Mouse (Mus musculus) cerebellum, adult 2 months (tissue): ENCODE data around the gene Ghrhr. TPM values are rescaled to one million over a fixed set of nuclear protein-coding genes. Genes with fewer than 3 reads are reported as not detected.
A peak's percentile ranks its signal among the peaks of the same experiment; 100 is the strongest.

Source experiments
- DNase-seq, 2 experiments: peaks; one replicate each; pipeline ENCODE4 v3.0.0; 2021
- H3K27ac ChIP-seq: fragments of 200-500 bp; 2 replicates; pipeline ENCODE4 v1.5.1; 2012; ENCODE audit warnings: low read length, control low read depth, inconsistent platforms; ENCODE audit not compliant: insufficient read depth
- H3K27me3 ChIP-seq: fragments of 200-500 bp; 2 replicates; pipeline ENCODE4 v1.6.1; 2012; ENCODE audit warnings: inconsistent platforms, mild to moderate bottlenecking, low read length, moderate library complexity; ENCODE audit not compliant: control insufficient read depth, insufficient read depth
- H3K4me1 ChIP-seq: fragments of 200-500 bp; 2 replicates; pipeline ENCODE4 v1.6.1; 2011; ENCODE audit warnings: low read length; ENCODE audit not compliant: control insufficient read depth, insufficient read depth
- H3K4me3 ChIP-seq: fragments of 200-500 bp; replicated peaks from 2 replicates; pipeline ENCODE3; 2011; ENCODE audit warnings: mild to moderate bottlenecking, low read depth, low read length, control low read depth; ENCODE audit not compliant: insufficient read depth
- CTCF ChIP-seq: fragments of 200-500 bp; IDR thresholded peaks from 2 replicates; pipeline ENCODE4 v1.5.1; 2011; ENCODE audit warnings: low read depth, mild to moderate bottlenecking, control low read depth, low read length, moderate library complexity, borderline replicate concordance; ENCODE audit not compliant: insufficient read depth
- POLR2A ChIP-seq: fragments of 200-500 bp; IDR thresholded peaks from 2 replicates; pipeline ENCODE4 v1.6.1; 2011; ENCODE audit warnings: low read length, control low read depth, borderline replicate concordance; ENCODE audit not compliant: insufficient read depth
- WGBS: fragments of 180-500 bp; shearing (Covaris S2); methylation state at CpG from one replicate; pipeline ENCODE4 v1.1.7; 2018; 5-methylcytosine and 5-hydroxymethylcytosine counted together
- polyA plus RNA-seq: library from polyadenylated mRNA; depleted of rRNA; stranded (reverse); fragments of >200 nt; gene quantifications from 2 replicates; pipeline ENCODE4 v1.2.3, GENCODE M21; 2012; rRNA removed

Ghrhr gene
- polyA plus RNA-seq, 1 experiment = not detected

DNA sequence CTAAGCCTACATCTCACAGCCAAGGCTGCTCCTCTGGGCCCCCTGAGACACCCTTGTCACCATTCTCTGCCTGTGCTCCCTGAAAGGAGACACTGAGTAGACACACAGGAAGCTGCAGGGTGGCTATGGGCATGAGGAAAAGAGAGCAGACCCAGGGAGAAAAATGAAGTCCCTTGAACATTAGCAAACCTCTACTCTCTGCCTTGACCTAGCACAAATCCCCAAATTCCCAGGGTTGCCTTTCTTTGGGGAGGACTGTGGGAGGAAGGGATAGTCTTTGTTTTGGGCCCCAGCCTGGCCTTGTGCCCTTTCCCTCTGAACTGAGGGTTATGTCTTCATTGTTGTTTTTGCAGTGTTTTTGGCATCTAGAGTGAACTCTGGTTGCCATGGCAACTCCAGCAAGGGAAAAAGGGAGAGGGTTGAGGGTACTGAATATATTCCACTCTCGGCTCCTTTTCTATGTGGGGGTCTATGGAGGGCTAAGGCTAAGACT lies 44.8 kb downstream of the Ghrhr start:
- DNase-seq = no peak
- TF ChIP-seq CTCF (no peak), POLR2A (no peak)
- no peak overlapping the region for H3K27ac ChIP-seq
- H3K4me3 ChIP-seq = no peak overlapping the region
- WGBS = 62% methylated on average over 1 of the region's 1 CpGs
- no peaks in the 10 kb centered on the region for H3K27me3 ChIP-seq
- H3K4me1 ChIP-seq = peaks cover 31% of the 10 kb centered on the region

DNA sequence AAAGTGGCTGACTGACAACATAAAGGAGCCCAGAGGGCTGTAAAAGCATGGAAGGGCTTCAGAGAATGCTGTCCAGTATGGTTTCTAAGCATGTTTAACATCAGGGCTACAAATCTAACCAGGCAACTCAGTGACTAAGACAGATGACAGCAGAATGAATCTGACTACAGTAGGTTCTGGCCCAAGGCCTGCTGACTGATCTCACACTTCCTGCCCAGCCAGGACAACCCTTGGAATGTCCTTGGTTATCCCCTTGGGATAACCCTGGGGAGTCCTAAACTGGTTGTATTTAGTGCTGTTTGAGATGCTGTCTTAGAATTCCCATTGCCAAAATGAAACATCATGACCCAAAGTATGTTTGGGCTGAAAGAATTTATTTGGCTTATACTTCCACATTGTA lies 56.0 kb downstream of the Ghrhr start:
- H3K4me3 ChIP-seq = no peak overlapping the region
- no peak for TF ChIP-seq CTCF
- TF ChIP-seq POLR2A = no peak
- H3K27me3 ChIP-seq = no peaks in the 10 kb centered on the region
- peaks cover 10% of the 10 kb centered on the region for H3K4me1 ChIP-seq
- no peak overlapping the region for H3K27ac ChIP-seq
- DNase-seq = no peak

DNA sequence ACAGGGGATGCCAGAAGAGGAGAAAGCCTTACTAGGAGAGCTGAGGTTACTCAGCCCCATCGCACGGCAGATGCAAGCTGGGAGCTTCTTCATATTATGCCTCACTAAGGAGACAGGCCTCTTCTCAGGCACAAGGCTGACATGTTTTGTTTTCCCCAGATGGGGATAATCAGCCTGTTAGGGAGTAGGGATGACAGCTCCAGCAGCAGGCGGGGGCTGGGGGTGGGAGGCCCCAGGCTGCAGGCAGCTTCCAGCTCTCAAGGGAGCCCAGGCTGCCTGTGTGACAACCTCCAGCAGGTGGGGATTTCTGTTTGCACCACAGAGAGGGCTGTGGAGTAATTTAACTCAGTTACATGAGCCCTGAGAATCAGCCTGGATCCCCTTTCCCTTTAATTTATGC lies 58.3 kb downstream of the Ghrhr start:
- WGBS = 85% methylated on average over 3 of the region's 3 CpGs
- DNase-seq = no peak
- Histone ChIP-seq H3K4me3 (no peak overlapping the region), H3K27ac (no peak overlapping the region), H3K27me3 (no peaks in the 10 kb centered on the region), H3K4me1 (peaks cover 10% of the 10 kb centered on the region)
- no peak for TF ChIP-seq POLR2A
- no peak for TF ChIP-seq CTCF

DNA sequence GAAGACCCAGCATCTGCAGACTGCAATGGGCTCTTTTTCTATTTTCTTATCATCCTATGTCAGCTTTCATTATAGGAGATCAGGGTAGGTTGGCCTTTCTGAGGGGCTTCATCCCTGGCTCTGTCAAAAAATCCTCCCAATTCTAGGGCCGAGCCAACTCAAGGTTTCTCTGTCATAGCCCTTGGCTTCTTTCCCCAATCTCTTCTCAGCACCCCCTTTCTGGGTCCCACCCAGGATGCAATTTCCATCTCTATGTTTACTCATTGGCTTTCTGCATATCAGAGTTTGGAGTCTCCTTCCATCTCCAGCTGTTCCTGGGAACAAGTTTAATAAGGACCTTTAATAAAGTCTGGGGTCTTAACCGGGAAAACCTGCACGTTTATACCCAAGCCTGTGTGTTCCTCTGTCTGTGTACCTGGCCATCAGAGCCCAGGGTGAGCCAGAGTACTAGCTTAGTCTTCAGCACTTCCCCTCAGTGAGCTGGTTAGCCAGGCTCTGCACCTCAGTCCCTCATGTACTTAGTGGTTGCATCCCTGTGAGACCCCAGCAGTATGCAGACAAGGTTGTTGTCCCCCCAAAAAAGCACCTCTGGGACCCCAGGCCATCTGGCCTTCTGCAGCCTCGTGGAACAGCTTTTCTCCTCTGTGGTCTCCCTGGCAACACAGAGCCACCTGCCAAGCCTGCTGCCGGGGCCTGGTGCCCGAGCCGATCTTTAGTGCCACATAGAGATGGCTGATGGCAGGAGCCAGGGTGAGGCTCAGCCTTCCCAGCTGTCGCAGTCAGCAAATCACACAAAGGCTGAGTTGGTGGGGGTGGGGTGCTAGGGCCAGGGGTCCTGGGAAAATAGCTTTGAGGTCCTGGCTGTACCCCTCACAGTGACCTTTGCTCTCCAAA lies 59.4 kb downstream of the Ghrhr start:
- no peak for TF ChIP-seq POLR2A
- TF ChIP-seq CTCF = no peak
- DNase-seq = peak; percentile 67 to 72
- no peak overlapping the region for H3K27ac ChIP-seq
- peaks cover 10% of the 10 kb centered on the region for H3K4me1 ChIP-seq
- WGBS = 25% methylated on average over 8 of the region's 8 CpGs
- H3K4me3 ChIP-seq = no peak overlapping the region
- H3K27me3 ChIP-seq = no peaks in the 10 kb centered on the region

DNA sequence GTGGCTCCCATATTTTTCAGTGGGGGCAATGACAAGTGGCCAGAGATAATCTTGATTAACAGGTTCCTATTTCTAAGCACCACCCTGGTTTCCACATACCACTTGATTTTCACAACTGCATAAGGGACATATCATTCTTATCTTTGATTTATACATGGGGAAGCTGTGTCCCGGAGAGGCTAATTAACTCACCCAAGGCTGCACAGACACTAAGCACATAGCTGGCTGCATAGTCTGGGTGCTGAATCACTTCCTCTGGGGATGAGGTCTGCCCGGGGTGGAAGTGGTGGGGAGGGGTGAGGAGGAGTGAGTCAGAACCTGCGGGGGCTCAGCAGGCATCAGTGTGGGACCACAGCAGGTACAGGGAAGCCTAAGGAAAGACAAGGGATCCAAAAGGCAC lies 61.8 kb downstream of the Ghrhr start:
- Histone ChIP-seq H3K27ac (no peak overlapping the region), H3K4me1 (peaks cover 10% of the 10 kb centered on the region), H3K27me3 (no peaks in the 10 kb centered on the region), H3K4me3 (no peak overlapping the region)
- WGBS = 73% methylated on average over 3 of the region's 3 CpGs
- TF ChIP-seq POLR2A = no peak
- no peak for TF ChIP-seq CTCF
- DNase-seq = no peak

Other genes with a start within 250 kb of the Ghrhr start
- gene Crhr2, start 243.3 kb upstream of the Ghrhr start, polyA plus RNA-seq = 1.6 and 1.8 TPM in 2 replicates
- 1.5 and 2.3 TPM in 2 replicates for gene Inmt, start 201.3 kb upstream of the Ghrhr start, polyA plus RNA-seq
- 4.9 and 6.9 TPM in 2 replicates for gene Mindy4, start 172.9 kb upstream of the Ghrhr start, polyA plus RNA-seq
- 2.0 and 4.4 TPM in 2 replicates for gene Aqp1, start 39.9 kb upstream of the Ghrhr start, polyA plus RNA-seq
- 71.6 and 77.6 TPM in 2 replicates for gene Adcyap1r1, start 75.7 kb downstream of the Ghrhr start, polyA plus RNA-seq